Mouse (Mus musculus) heart, postnatal 0 days (tissue): Measurements from ENCODE around the gene Galnt10. TPM values are rescaled to one million over a fixed set of nuclear protein-coding genes. Genes with fewer than 3 reads are reported as not detected.

Source experiments
- ATAC-seq: fragments of 200-750 bp; cut with Nextera tagmentation; 2 replicates; pipeline ENCODE4 v1.8.0; 2017; ENCODE audit warnings: low read depth, moderate number of reproducible peaks, moderate library complexity; ENCODE audit not compliant: insufficient read depth
- DNase-seq: peaks from one replicate; pipeline ENCODE4 v3.0.0-alpha.2; 2016; ENCODE audit warnings: low spot score
- H3K27ac ChIP-seq: fragments of 300-500 bp; sonication (generic); 2 replicates; pipeline ENCODE4 v1.5.1; 2014; ENCODE audit warnings: low read depth, mild to moderate bottlenecking
- H3K27me3 ChIP-seq: fragments of 300-500 bp; sonication (generic); 2 replicates; pipeline ENCODE4 v1.6.1; 2014; ENCODE audit warnings: low read length, mixed read lengths; ENCODE audit not compliant: control insufficient read depth, insufficient read depth
- H3K36me3 ChIP-seq: fragments of 300-500 bp; sonication (generic); replicated peaks from 2 replicates; pipeline ENCODE4 v1.6.1; 2014; ENCODE audit warnings: low read length, mixed read lengths; ENCODE audit not compliant: control insufficient read depth, insufficient read depth
- H3K4me1 ChIP-seq: fragments of 300-500 bp; sonication (generic); 2 replicates; pipeline ENCODE4 v1.6.1; 2014; ENCODE audit warnings: antibody characterized with exemption; ENCODE audit not compliant: control insufficient read depth, insufficient read depth
- H3K4me2 ChIP-seq: fragments of 300-500 bp; sonication (generic); 2 replicates; pipeline ENCODE4 v1.6.1; 2014; ENCODE audit warnings: low read depth, mild to moderate bottlenecking, low read length, moderate library complexity
- H3K4me3 ChIP-seq: fragments of 300-500 bp; sonication (generic); 2 replicates; pipeline ENCODE4 v1.5.1; 2014; ENCODE audit warnings: low read depth, low read length
- H3K9ac ChIP-seq: fragments of 300-500 bp; sonication (generic); replicated peaks from 2 replicates; pipeline ENCODE4 v1.6.1; 2014; ENCODE audit warnings: low read depth, low read length, mixed read lengths
- H3K9me3 ChIP-seq: fragments of 300-500 bp; sonication (generic); replicated peaks from 2 replicates; pipeline ENCODE4 v1.6.1; 2016; ENCODE audit warnings: low read length; ENCODE audit not compliant: control insufficient read depth
- CTCF ChIP-seq: IDR thresholded peaks from 2 replicates; pipeline ENCODE4 v1.5.1; 2016; ENCODE audit warnings: antibody characterized with exemption, control low read depth, low read depth
- EP300 ChIP-seq: IDR thresholded peaks from 2 replicates; pipeline ENCODE4 v1.6.1; 2016; ENCODE audit warnings: antibody characterized with exemption, low read depth
- WGBS: fragments of 180-500 bp; shearing (Covaris S2); extraction: QIAGEN DNeasy Blood & Tissue Kit; methylation state at CpG from one replicate; pipeline ENCODE4 v1.1.7; 2014; 5-methylcytosine and 5-hydroxymethylcytosine counted together
- polyA plus RNA-seq: library from polyadenylated mRNA; unstranded; fragments of >200 nt; fragmentation: Nextera tagmentation; extraction: Ambion mirVana; gene quantifications from 2 replicates; pipeline ENCODE4 v1.2.1, GENCODE M21; 2015
- total RNA-seq: library from RNA; depleted of rRNA; stranded (reverse); fragments of >200 nt; gene quantifications from 2 replicates; pipeline ENCODE4 v1.2.3, GENCODE M21; 2014; ENCODE audit warnings: low replicate concordance

The Galnt10 gene
- total and polyA plus RNA-seq, 2 experiments from 2014 or later = 3.4 to 4.3 TPM

GRCm38 (mm10) chr11:57685689-57686454, 40.6 kb downstream of the Galnt10 start:
- no peak overlapping the region for H3K9ac ChIP-seq
- no peak overlapping the region for H3K4me3 ChIP-seq
- TF ChIP-seq CTCF (no peak), EP300 (no peak)
- H3K4me1 ChIP-seq = peaks cover 14% of the 10 kb centered on the region
- H3K27me3 ChIP-seq = no peaks in the 10 kb centered on the region
- no peak for ATAC-seq
- 63% methylated on average over 10 of the region's 10 CpGs for WGBS
- no peak for DNase-seq
- H3K36me3 ChIP-seq = no peaks in the 10 kb centered on the region
- no peak overlapping the region for H3K27ac ChIP-seq
- H3K9me3 ChIP-seq = no peaks in the 10 kb centered on the region
- H3K4me2 ChIP-seq = no peak overlapping the region

GRCm38 (mm10) chr11:57686797-57687196, 41.6 kb downstream of the Galnt10 start:
- Histone ChIP-seq H3K36me3 (no peaks in the 10 kb centered on the region), H3K9ac (no peak overlapping the region), H3K4me2 (no peak overlapping the region), H3K4me1 (peaks cover 14% of the 10 kb centered on the region), H3K4me3 (no peak overlapping the region), H3K9me3 (no peaks in the 10 kb centered on the region), H3K27me3 (no peaks in the 10 kb centered on the region), H3K27ac (no peak overlapping the region)
- 60% methylated on average over 12 of the region's 12 CpGs for WGBS
- TF ChIP-seq EP300 = no peak
- DNase-seq (no peak), ATAC-seq (no peak)

- no peaks in the 10 kb centered on the region for H3K36me3 ChIP-seq
- H3K27ac ChIP-seq = no peak overlapping the region
- H3K4me3 ChIP-seq = no peak overlapping the region
- TF ChIP-seq CTCF (no peak), EP300 (no peak)
- WGBS = 74% methylated on average over 9 of the region's 9 CpGs
- ATAC-seq = no peak
- no peak for DNase-seq
- H3K4me1 ChIP-seq = peaks cover 14% of the 10 kb centered on the region
- H3K9ac ChIP-seq = no peak overlapping the region
- no peaks in the 10 kb centered on the region for H3K27me3 ChIP-seq
- H3K9me3 ChIP-seq = no peaks in the 10 kb centered on the region
- H3K4me2 ChIP-seq = no peak overlapping the region
Observed at GRCm38 (mm10) chr11:57687258-57687657, 42.0 kb downstream of the Galnt10 start.

- H3K36me3 ChIP-seq = no peaks in the 10 kb centered on the region
- H3K9me3 ChIP-seq = no peaks in the 10 kb centered on the region
- DNase-seq = no peak
- H3K9ac ChIP-seq = no peak overlapping the region
- TF ChIP-seq EP300 (no peak), CTCF (no peak)
- H3K4me3 ChIP-seq = no peak overlapping the region
- peak; percentile 50 for ATAC-seq
- WGBS = 45% methylated on average over 14 of the region's 14 CpGs
- no peak overlapping the region for H3K4me2 ChIP-seq
- H3K4me1 ChIP-seq = peaks cover 14% of the 10 kb centered on the region
- no peak overlapping the region for H3K27ac ChIP-seq
- no peaks in the 10 kb centered on the region for H3K27me3 ChIP-seq
Observed at GRCm38 (mm10) chr11:57688179-57688929, 43.1 kb downstream of the Galnt10 start.

GRCm38 (mm10) chr11:57689811-57690210, 44.6 kb downstream of the Galnt10 start:
- WGBS = 79% methylated on average over 6 of the region's 6 CpGs
- ATAC-seq (no peak), DNase-seq (no peak)
- H3K9me3 ChIP-seq = no peaks in the 10 kb centered on the region
- H3K4me3 ChIP-seq = no peak overlapping the region
- H3K9ac ChIP-seq = no peak overlapping the region
- H3K36me3 ChIP-seq = no peaks in the 10 kb centered on the region
- no peak overlapping the region for H3K4me2 ChIP-seq
- no peak for TF ChIP-seq CTCF
- TF ChIP-seq EP300 = no peak
- H3K27me3 ChIP-seq = no peaks in the 10 kb centered on the region
- H3K27ac ChIP-seq = no peak overlapping the region
- H3K4me1 ChIP-seq = peaks cover 14% of the 10 kb centered on the region
